Mouse (Mus musculus) brain, embryonic 14.5 days (tissue): Measurements from ENCODE around the gene Tekt2. TPM values are rescaled to one million over a fixed set of nuclear protein-coding genes. Genes with fewer than 3 reads are reported as not detected.

Source experiments
- DNase-seq: peaks from one replicate; pipeline ENCODE4 v3.0.0-alpha.2; 2011; ENCODE audit warnings: low read depth
- CTCF ChIP-seq: fragments of 200-500 bp; IDR thresholded peaks from 2 replicates; pipeline ENCODE4 v1.5.1; 2012; ENCODE audit warnings: inconsistent platforms, mild to moderate bottlenecking, moderate library complexity, borderline replicate concordance; ENCODE audit not compliant: insufficient read depth, insufficient read length; ENCODE audit errors: extremely low read depth
- POLR2A ChIP-seq: fragments of 200-500 bp; IDR thresholded peaks from 2 replicates; pipeline ENCODE4 v1.6.1; 2012; ENCODE audit warnings: mild to moderate bottlenecking, inconsistent platforms, borderline replicate concordance; ENCODE audit not compliant: poor library complexity, insufficient read depth, insufficient read length, severe bottlenecking; ENCODE audit errors: extremely low read depth
- polyA plus RNA-seq: library from polyadenylated mRNA; depleted of rRNA; stranded (reverse); fragments of >200 nt; gene quantifications from 2 replicates; pipeline ENCODE4 v1.2.3, GENCODE M21; 2012

Tekt2 gene
- polyA plus RNA-seq, 1 experiment: 14.8 TPM

GRCm38 (mm10) chr4:126303877-126304276 is 21.6 kb downstream of the Tekt2 start:
- TF ChIP-seq CTCF (peak; percentile 16; the same call in 1 of the 2 replicates), POLR2A (no peak)
- no peak for DNase-seq

DNA sequence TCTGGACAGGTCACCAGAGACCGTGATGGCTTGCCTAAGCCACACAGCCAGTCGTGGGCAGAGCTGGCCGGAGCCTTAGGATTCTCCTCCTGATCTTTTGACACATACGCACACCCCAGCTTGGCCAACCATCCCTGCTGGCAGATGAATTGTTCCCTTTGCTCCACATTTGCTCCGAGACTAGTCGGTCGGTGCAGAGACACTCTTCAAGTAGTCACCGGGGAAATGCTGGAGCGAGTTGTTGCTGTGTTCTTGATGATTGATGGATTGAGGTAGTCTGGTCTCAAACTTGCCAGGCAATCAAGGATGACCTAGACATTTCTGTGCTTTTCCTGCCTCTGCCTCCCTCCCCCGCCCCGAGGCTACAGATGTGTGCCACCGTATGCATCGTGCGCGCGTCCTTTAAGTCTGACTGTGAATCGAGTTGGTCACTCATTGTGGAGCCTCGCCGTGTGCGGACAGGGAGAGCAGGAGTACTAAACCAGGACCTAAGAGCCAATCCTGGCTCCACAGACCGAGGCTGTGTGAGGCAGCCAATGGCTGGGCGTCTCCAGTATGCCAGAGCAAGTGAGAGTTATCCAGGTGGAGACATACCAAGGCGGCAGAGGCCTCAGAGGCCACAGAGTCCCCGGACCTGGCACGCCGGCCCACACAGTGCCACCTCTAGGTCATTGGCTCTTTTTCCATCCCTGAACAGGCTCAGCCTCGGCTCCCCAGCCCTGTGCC is 23.7 kb downstream of the Tekt2 start:
- DNase-seq: no peak
- TF ChIP-seq CTCF (no peak), POLR2A (no peak)

- no peak for DNase-seq
- TF ChIP-seq POLR2A (no peak), CTCF (no peak)
Observed at GRCm38 (mm10) chr4:126300916-126301583, 24.4 kb downstream of the Tekt2 start.

DNA sequence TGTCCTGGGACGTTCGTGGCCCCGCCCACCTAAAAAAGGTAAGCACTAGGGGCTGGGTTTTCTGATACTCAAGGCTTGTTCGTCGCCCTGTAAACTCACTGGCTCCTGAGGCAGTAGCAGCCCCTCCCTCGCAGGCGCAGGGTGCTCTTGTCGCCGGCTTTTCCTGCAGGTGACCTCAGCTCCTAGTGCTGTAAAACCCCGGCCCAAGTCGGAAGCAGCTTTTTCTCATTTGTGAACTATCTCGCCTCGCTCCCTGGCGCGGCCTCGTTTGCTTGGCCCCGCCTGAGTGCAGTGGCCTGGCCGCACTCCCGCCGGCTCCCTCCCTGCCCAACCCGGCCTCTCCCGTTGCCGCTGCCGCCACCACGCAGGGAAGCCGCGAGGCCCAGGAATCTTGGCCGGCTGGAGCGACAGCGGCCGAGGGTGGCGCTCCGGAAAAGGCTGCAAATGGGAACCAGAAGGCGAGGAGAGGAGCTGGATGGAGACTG is 28.8 kb downstream of the Tekt2 start:
- TF ChIP-seq POLR2A (no peak), CTCF (no peak)

GRCm38 (mm10) chr4:126295937-126296336 is 29.6 kb downstream of the Tekt2 start:
- TF ChIP-seq POLR2A (no peak), CTCF (no peak)
- DNase-seq: no peak

More for the DNA sequence above, 28.8 kb downstream of the Tekt2 start:
- DNase-seq: peak; percentile 58

- TF ChIP-seq CTCF (no peak), POLR2A (no peak)
Observed at GRCm38 (mm10) chr4:126295152-126295551, 30.3 kb downstream of the Tekt2 start.

GRCm38 (mm10) chr4:126291196-126291595 is 34.3 kb downstream of the Tekt2 start:
- no peak for DNase-seq
- no peak for TF ChIP-seq POLR2A
- TF ChIP-seq CTCF: no peak

More at GRCm38 (mm10) chr4:126295152-126295551, 30.3 kb downstream of the Tekt2 start:
- no peak for DNase-seq

GRCm38 (mm10) chr4:126290314-126290713 is 35.2 kb downstream of the Tekt2 start:
- TF ChIP-seq CTCF (no peak), POLR2A (no peak)
- no peak for DNase-seq

DNA sequence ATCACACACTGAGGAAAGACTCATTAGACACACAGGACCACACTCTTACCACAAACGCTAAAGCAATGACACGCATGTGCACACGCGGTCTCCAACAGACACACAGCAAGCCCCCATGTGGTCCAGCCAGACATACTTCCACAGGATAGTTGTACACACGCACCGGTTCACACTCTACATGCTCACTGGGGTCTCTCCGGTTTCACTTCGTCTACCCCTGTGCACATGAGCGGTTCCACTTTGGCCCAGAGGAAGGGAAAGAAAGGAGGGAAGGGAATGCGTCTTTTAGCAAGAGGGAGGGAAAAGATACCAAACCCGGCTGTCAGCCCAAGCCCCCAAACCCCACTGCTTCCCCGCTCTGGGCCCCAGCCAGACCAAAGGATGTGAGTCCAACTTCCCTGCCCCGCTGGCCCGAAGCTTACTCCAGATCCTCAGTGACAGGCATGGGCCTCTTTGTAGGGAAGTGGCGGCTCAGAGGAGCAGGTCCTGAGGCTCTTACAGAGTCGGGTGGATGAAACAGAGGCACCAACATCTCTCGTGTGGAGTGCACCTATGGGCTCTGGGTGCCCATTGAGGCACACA is 37.3 kb downstream of the Tekt2 start:
- TF ChIP-seq POLR2A (no peak), CTCF (no peak)
- no peak for DNase-seq

- DNase-seq: no peak
- TF ChIP-seq POLR2A (no peak), CTCF (no peak)
Observed at GRCm38 (mm10) chr4:126287302-126287995, 38.0 kb downstream of the Tekt2 start.

DNA sequence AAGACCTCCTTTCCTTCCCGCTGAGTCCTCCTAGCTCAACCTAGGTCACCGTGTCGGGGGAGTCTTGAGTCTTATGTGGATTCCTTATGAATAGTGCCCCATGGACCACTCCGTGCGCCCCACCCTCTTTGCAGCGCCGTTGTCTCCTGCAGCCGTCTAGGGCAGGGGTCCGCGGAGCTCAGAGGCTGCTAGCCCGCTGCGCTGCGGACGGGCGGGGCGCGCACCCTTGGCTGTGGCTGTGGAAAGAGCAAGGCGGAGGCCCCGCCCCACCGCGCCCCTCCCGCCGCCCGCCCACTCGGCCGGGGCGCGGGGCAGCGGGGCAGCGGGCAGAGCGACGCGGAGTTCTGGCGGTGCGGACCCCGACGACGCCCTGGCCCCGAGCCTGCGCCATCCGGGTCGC is 39.0 kb downstream of the Tekt2 start, which contains the start of gene Col8a2:
Col8a2 (plus strand) TSS at position 302 of the 400 bp plus-strand sequence.
- TF ChIP-seq CTCF (no peak), POLR2A (no peak)
- DNase-seq: no peak

- TF ChIP-seq CTCF: no peak
- TF ChIP-seq POLR2A: no peak
- DNase-seq: no peak
Observed at GRCm38 (mm10) chr4:126283582-126283981, 41.9 kb downstream of the Tekt2 start.

GRCm38 (mm10) chr4:126281706-126282105 is 43.8 kb downstream of the Tekt2 start:
- TF ChIP-seq CTCF: no peak
- DNase-seq: no peak

DNA sequence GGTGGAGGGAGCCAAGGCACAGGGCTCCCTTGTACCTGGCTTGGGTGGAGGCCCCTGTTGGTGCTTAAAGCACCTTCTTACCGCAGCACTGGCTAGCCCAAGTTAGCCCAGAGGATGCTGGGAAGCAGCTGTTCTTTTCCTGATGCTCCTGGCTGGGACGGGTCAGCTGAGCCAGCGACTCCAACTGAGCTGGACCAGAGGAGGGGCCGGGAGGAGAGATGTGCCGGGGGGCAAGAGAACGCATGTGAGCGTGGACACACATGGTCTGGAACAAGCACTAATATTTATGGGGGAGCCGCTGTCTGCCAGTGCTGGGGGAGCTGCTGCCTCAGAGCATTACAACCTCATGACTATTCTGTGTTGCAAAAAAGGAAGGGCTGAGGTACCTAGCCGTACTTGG is 46.5 kb downstream of the Tekt2 start:
- no peak for DNase-seq
- TF ChIP-seq POLR2A (no peak), CTCF (no peak)

DNA sequence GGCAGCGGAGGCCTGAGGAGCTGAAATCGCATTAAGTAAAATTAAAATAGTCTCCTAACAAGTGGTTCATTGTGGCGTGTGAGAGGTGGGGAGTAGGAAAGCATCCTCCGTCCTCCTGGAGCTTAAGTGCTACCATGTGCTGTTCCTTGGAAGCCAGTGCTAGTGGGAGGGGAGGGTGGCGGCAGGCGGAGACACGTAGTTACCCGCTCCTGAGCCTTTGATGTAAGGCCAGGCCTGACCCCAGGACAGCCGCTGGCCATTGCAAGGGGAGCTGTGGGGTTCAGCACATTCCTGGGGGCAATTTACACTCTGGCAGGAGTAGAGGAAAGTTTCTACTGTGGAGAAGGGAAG is 46.9 kb downstream of the Tekt2 start:
- TF ChIP-seq CTCF (no peak), POLR2A (no peak)
- DNase-seq: no peak
